Mouse (Mus musculus) C2C12 (cell line): ENCODE measurements around the gene Crtc1. TPM values are rescaled to one million over a fixed set of nuclear protein-coding genes. Genes with fewer than 3 reads are reported as not detected.
A peak's percentile ranks its signal among the peaks of the same experiment; 100 is the strongest.

Experiments
- H3K27me3 ChIP-seq: one replicate; pipeline ENCODE4 v1.6.1; 2011; ENCODE audit not compliant: control insufficient read depth, insufficient read depth, insufficient read length
- H3K36me3 ChIP-seq: one replicate; pipeline ENCODE4 v1.6.1; 2011; ENCODE audit not compliant: control insufficient read depth, insufficient read depth
- H3K4me3 ChIP-seq: one replicate; pipeline ENCODE4 v1.5.1; 2011; ENCODE audit warnings: mild to moderate bottlenecking, control low read depth; ENCODE audit not compliant: poor library complexity, insufficient read depth, severe bottlenecking
- H3K79me2 ChIP-seq: one replicate; pipeline ENCODE4 v1.6.1; 2011; ENCODE audit not compliant: control insufficient read depth, insufficient read depth
- H3K79me3 ChIP-seq: one replicate; pipeline ENCODE4 v1.6.1; 2011; ENCODE audit warnings: low read depth, control low read depth
- H3ac ChIP-seq: one replicate; pipeline ENCODE3; 2011; ENCODE audit warnings: low read depth; ENCODE audit not compliant: control insufficient read depth, insufficient read length
- CEBPB ChIP-seq: IDR thresholded peaks from one replicate; pipeline ENCODE4 v1.6.1; 2011; ENCODE audit warnings: low read depth, mild to moderate bottlenecking, control low read depth, moderate library complexity
- CTCF ChIP-seq: IDR thresholded peaks from one replicate; pipeline ENCODE4 v1.5.1; 2011; ENCODE audit not compliant: control insufficient read depth, insufficient read depth, insufficient read length
- FOSL1 ChIP-seq: IDR thresholded peaks from one replicate; pipeline ENCODE4 v1.8.0; 2011; ENCODE audit warnings: mild to moderate bottlenecking, low read length; ENCODE audit not compliant: poor library complexity, insufficient read depth, severe bottlenecking
- MAX ChIP-seq: IDR thresholded peaks from one replicate; pipeline ENCODE4 v1.6.1; 2011; ENCODE audit warnings: mild to moderate bottlenecking, control low read depth
- MYOD1 ChIP-seq: IDR thresholded peaks from one replicate; pipeline ENCODE4 v1.6.1; 2011; ENCODE audit warnings: low read depth; ENCODE audit not compliant: control insufficient read depth, insufficient read length
- MYOG ChIP-seq: IDR thresholded peaks from one replicate; pipeline ENCODE4 v1.6.1; 2011; ENCODE audit not compliant: control insufficient read depth, insufficient read length; ENCODE audit errors: extremely low read depth
- USF1 ChIP-seq: IDR thresholded peaks from one replicate; pipeline ENCODE4 v1.6.1; 2011; ENCODE audit warnings: low read depth, mild to moderate bottlenecking, control low read depth, moderate library complexity
- polyA plus RNA-seq: library from polyadenylated mRNA; unstranded; fragments of >200 nt; fragmentation: generic; extraction: Trizol; gene quantifications from one replicate; pipeline ENCODE4 v1.2.1, GENCODE M21; 2012; ENCODE audit warnings: missing spikeins

The Crtc1 gene
- polyA plus RNA-seq, 1 experiment = 11.7 TPM

GRCm38 (mm10) chr8:70441565-70441964 is 2.2 kb upstream of the Crtc1 start:
- H3K27me3 ChIP-seq = no peaks in the 10 kb centered on the region
- H3K79me3 ChIP-seq = peaks cover 10% of the 10 kb centered on the region
- H3K4me3 ChIP-seq = no peak overlapping the region
- H3K79me2 ChIP-seq = peaks cover 26% of the 10 kb centered on the region
- H3ac ChIP-seq = no peak overlapping the region
- no peaks in the 10 kb centered on the region for H3K36me3 ChIP-seq
- TF ChIP-seq USF1 (no peak), FOSL1 (no peak), MYOG (no peak), CEBPB (no peak), MYOD1 (no peak), MAX (no peak)

GRCm38 (mm10) chr8:70440246-70440645 is 867 bp upstream of the Crtc1 start:
- no peak for TF ChIP-seq MYOG
- no peak for TF ChIP-seq USF1
- no peak for TF ChIP-seq CEBPB
- no peak for TF ChIP-seq MAX
- no peak for TF ChIP-seq CTCF
- no peak for TF ChIP-seq MYOD1
- TF ChIP-seq FOSL1 = no peak
- no peak overlapping the region for H3K4me3 ChIP-seq

GRCm38 (mm10) chr8:70439848-70440179 is 435 bp upstream of the Crtc1 start:
- no peaks in the 10 kb centered on the region for H3K27me3 ChIP-seq
- peaks cover 43% of the 10 kb centered on the region for H3K79me2 ChIP-seq
- peak overlapping the region; percentile 34 for H3K4me3 ChIP-seq
- H3ac ChIP-seq = peak overlapping the region; percentile 20
- no peak for TF ChIP-seq MAX
- peaks cover 10% of the 10 kb centered on the region for H3K79me3 ChIP-seq
- no peaks in the 10 kb centered on the region for H3K36me3 ChIP-seq

More at GRCm38 (mm10) chr8:70440246-70440645, 867 bp upstream of the Crtc1 start:
- H3ac ChIP-seq = no peak overlapping the region
- H3K27me3 ChIP-seq = no peaks in the 10 kb centered on the region
- peaks cover 38% of the 10 kb centered on the region for H3K79me2 ChIP-seq
- no peaks in the 10 kb centered on the region for H3K36me3 ChIP-seq
- peaks cover 10% of the 10 kb centered on the region for H3K79me3 ChIP-seq

GRCm38 (mm10) chr8:70438423-70438822 is 956 bp downstream of the Crtc1 start:
- Histone ChIP-seq H3K36me3 (no peaks in the 10 kb centered on the region), H3K79me2 (peaks cover 57% of the 10 kb centered on the region), H3K79me3 (peaks cover 15% of the 10 kb centered on the region), H3ac (no peak overlapping the region), H3K27me3 (no peaks in the 10 kb centered on the region), H3K4me3 (no peak overlapping the region)
- TF ChIP-seq MYOD1 = no peak
- no peak for TF ChIP-seq CEBPB
- TF ChIP-seq FOSL1 = no peak
- no peak for TF ChIP-seq USF1
- TF ChIP-seq MYOG = no peak
- no peak for TF ChIP-seq MAX
- no peak for TF ChIP-seq CTCF

- H3K79me3 ChIP-seq = peaks cover 17% of the 10 kb centered on the region
- peaks cover 83% of the 10 kb centered on the region for H3K79me2 ChIP-seq
- H3K36me3 ChIP-seq = no peaks in the 10 kb centered on the region
- H3K27me3 ChIP-seq = no peaks in the 10 kb centered on the region
- no peak for TF ChIP-seq MAX
- no peak for TF ChIP-seq MYOG
- no peak for TF ChIP-seq USF1
- no peak for TF ChIP-seq CTCF
- TF ChIP-seq FOSL1 = no peak
- no peak for TF ChIP-seq MYOD1
- no peak for TF ChIP-seq CEBPB
- H3ac ChIP-seq = no peak overlapping the region
- H3K4me3 ChIP-seq = no peak overlapping the region
These were observed 4.2 kb downstream of the Crtc1 start for GRCm38 (mm10) chr8:70435156-70435555.

GRCm38 (mm10) chr8:70432991-70433536 is 6.3 kb downstream of the Crtc1 start:
- peaks cover 10% of the 10 kb centered on the region for H3K79me3 ChIP-seq
- TF ChIP-seq USF1 = no peak
- TF ChIP-seq MYOG = no peak
- no peak for TF ChIP-seq CTCF
- TF ChIP-seq CEBPB = no peak
- no peak for TF ChIP-seq FOSL1
- no peaks in the 10 kb centered on the region for H3K36me3 ChIP-seq
- no peaks in the 10 kb centered on the region for H3K27me3 ChIP-seq
- H3K4me3 ChIP-seq = no peak overlapping the region
- peaks cover 89% of the 10 kb centered on the region for H3K79me2 ChIP-seq
- no peak overlapping the region for H3ac ChIP-seq
